Mouse (Mus musculus): ENCODE results near the gene E2f1. TPM values are rescaled to one million over a fixed set of nuclear protein-coding genes. Genes with fewer than 3 reads are reported as not detected.

E2f1 gene
- polyA plus RNA-seq, 1 experiment from 2014 or later = 22.6 TPM

- no peaks in the 10 kb centered on the region for H3K9me3 ChIP-seq
- H3K9ac ChIP-seq = no peak overlapping the region
- no peak overlapping the region for H3K4me3 ChIP-seq
- no peaks in the 10 kb centered on the region for H3K4me1 ChIP-seq
- no peaks in the 10 kb centered on the region for H3K27me3 ChIP-seq
- H3K27ac ChIP-seq = no peak overlapping the region
- H3K36me3 ChIP-seq = peaks cover 74% of the 10 kb centered on the region
- H3K4me2 ChIP-seq = no peak overlapping the region
- ATAC-seq (ENCODE audit: insufficient number of reproducible peaks, insufficient read depth, low FRiP score, low TSS enrichment, low read depth) = no peak
Measured at GRCm38 (mm10) chr2:154521449-154521848, 48.2 kb downstream of the E2f1 start.

DNA sequence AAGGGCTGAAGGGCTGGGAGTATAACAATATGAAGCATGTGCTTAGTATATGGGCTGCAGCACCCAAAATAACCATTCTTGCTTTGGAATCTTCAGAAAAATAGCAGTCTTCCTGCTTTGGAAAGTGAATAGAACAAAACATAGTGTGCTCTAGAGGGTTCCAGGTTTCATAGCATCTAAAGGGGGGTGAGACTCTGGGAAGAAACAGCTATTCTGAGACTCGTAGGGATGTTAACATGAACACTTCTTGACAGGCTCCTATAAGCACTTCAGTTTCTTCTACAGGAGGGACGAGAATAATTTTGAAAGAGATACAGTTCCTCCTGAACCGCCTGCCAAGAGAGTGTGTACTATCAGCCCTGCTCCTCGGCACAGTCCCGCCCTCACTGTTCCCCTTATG is 52.3 kb downstream of the E2f1 start:
- Histone ChIP-seq H3K4me3 (no peak overlapping the region), H3K4me2 (no peak overlapping the region), H3K27ac (no peak overlapping the region), H3K36me3 (peaks cover 56% of the 10 kb centered on the region), H3K9me3 (no peaks in the 10 kb centered on the region), H3K27me3 (no peaks in the 10 kb centered on the region), H3K9ac (no peak overlapping the region), H3K4me1 (no peaks in the 10 kb centered on the region)
- WGBS = 92% methylated on average over 5 of the region's 5 CpGs
- no peak for ATAC-seq (ENCODE audit: insufficient number of reproducible peaks, insufficient read depth, low FRiP score, low TSS enrichment, low read depth)

DNA sequence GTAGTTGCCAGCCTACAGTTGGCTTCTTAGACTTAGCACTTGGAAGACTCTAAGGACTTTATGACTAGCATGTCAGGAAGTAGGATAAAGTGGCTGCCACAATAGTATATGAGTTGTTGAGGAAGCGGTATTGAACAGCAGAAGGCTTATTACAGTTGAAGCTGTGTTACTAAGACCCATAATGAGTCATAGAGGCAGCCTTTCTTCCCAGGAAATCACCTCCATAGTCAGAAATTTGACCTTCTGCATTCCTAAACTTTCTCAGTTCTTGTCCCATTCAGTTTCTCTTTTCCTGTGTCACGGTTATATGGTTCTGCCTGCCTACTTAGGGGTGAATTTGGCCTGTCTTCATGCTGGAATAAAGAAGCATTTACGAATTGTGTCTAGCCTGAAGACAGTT is 52.7 kb downstream of the E2f1 start:
- no peak overlapping the region for H3K4me2 ChIP-seq
- no peak overlapping the region for H3K4me3 ChIP-seq
- no peak for ATAC-seq (ENCODE audit: insufficient number of reproducible peaks, insufficient read depth, low FRiP score, low TSS enrichment, low read depth)
- H3K4me1 ChIP-seq = no peaks in the 10 kb centered on the region
- no peak overlapping the region for H3K27ac ChIP-seq
- H3K27me3 ChIP-seq = no peaks in the 10 kb centered on the region
- no peaks in the 10 kb centered on the region for H3K9me3 ChIP-seq
- no peak overlapping the region for H3K9ac ChIP-seq
- WGBS = 78% methylated on average over 3 of the region's 3 CpGs
- H3K36me3 ChIP-seq = peaks cover 58% of the 10 kb centered on the region

DNA sequence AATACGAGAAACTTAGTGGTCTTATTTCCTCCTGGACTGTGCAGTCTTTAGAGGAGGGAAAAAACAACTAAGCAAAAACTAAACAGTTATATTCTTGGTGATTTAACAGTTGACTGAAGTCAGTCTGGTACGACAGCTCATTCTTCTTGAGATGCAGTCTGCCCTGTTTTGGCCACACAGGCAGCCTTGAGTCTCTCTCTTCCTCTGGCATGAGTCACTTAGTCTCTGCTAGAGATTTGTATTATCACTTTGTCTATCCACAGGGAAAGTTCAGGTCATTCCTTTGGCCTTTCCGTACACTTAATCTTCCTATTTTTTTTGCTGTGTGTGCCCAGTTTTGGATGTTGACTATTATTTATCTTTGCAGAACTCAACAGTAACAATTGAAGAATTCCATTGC is 59.6 kb downstream of the E2f1 start:
- peaks cover 56% of the 10 kb centered on the region for H3K36me3 ChIP-seq

More for the DNA sequence above, 59.6 kb downstream of the E2f1 start:
- no peak for ATAC-seq (ENCODE audit: insufficient number of reproducible peaks, insufficient read depth, low FRiP score, low TSS enrichment, low read depth)
- 90% methylated on average over 3 of the region's 3 CpGs for WGBS
- Histone ChIP-seq H3K4me1 (no peaks in the 10 kb centered on the region), H3K4me3 (no peak overlapping the region), H3K27me3 (no peaks in the 10 kb centered on the region), H3K9ac (no peak overlapping the region), H3K27ac (no peak overlapping the region), H3K4me2 (no peak overlapping the region), H3K9me3 (no peaks in the 10 kb centered on the region)

Other genes starting within 250 kb of the E2f1 start
- 18.5 and 22.4 TPM in 2 replicates for gene Cdk5rap1, start 196.9 kb downstream of the E2f1 start, polyA plus RNA-seq (2015; fragmentation: Nextera tagmentation; extraction: Ambion mirVana)
- gene Snta1, start 161.8 kb downstream of the E2f1 start, polyA plus RNA-seq (2015; fragmentation: Nextera tagmentation; extraction: Ambion mirVana) = 8.8 and 8.9 TPM in 2 replicates
- 54.0 and 54.1 TPM in 2 replicates for gene Cbfa2t2, start 133.4 kb downstream of the E2f1 start, polyA plus RNA-seq (2015; fragmentation: Nextera tagmentation; extraction: Ambion mirVana)
- 0.95 and 1.6 TPM in 2 replicates for gene 1700003F12Rik, start 22.8 kb downstream of the E2f1 start, polyA plus RNA-seq (2015; fragmentation: Nextera tagmentation; extraction: Ambion mirVana)
- gene Actl10, start 18.1 kb downstream of the E2f1 start, polyA plus RNA-seq (2015; fragmentation: Nextera tagmentation; extraction: Ambion mirVana) = 0.41 and 0.45 TPM in 2 replicates
- gene Necab3, start 11.0 kb downstream of the E2f1 start, polyA plus RNA-seq (2015; fragmentation: Nextera tagmentation; extraction: Ambion mirVana) = 3.8 and 4.3 TPM in 2 replicates
- gene Pxmp4, start 33.8 kb upstream of the E2f1 start, polyA plus RNA-seq (2015; fragmentation: Nextera tagmentation; extraction: Ambion mirVana) = 24.0 and 24.7 TPM in 2 replicates
- 1.5 and 1.8 TPM in 2 replicates for gene Zfp341, start 43.4 kb upstream of the E2f1 start, polyA plus RNA-seq (2015; fragmentation: Nextera tagmentation; extraction: Ambion mirVana)
- 1.2 TPM in 1 of 2 replicates, not detected in the other for gene 4930519P11Rik, start 43.5 kb upstream of the E2f1 start, polyA plus RNA-seq (2015; fragmentation: Nextera tagmentation; extraction: Ambion mirVana)
- 32.8 and 34.7 TPM in 2 replicates for gene Chmp4b, start 81.8 kb upstream of the E2f1 start, polyA plus RNA-seq (2015; fragmentation: Nextera tagmentation; extraction: Ambion mirVana)
- not detected in 2 replicates for gene Gm14214, start 200.1 kb upstream of the E2f1 start, polyA plus RNA-seq (2015; fragmentation: Nextera tagmentation; extraction: Ambion mirVana)
- 49.5 and 58.3 TPM in 2 replicates for gene Raly, start 221.2 kb upstream of the E2f1 start, polyA plus RNA-seq (2015; fragmentation: Nextera tagmentation; extraction: Ambion mirVana)
- gene a, start 221.5 kb upstream of the E2f1 start, polyA plus RNA-seq (2015; fragmentation: Nextera tagmentation; extraction: Ambion mirVana) = 18.6 and 23.5 TPM in 2 replicates